Mouse (Mus musculus): Measurements from ENCODE around the gene Rfc4. TPM values are rescaled to one million over a fixed set of nuclear protein-coding genes. Genes with fewer than 3 reads are reported as not detected.
A peak's percentile ranks its signal among the peaks of the same experiment; 100 is the strongest.

Gene Rfc4
- total RNA-seq (2022): 10 to 100 TPM in 2 of 4 experiments, 1 to 10 TPM in 2; 8.4 to 12.7 (median 9.9) TPM

GRCm38 (mm10) chr16:23127673-23128375, at the start of gene Rfc4:
Gene Rfc4, minus strand, starts transcription at chr16:23127737.
- peak; percentile 85 to 89 for DNase-seq (ENCODE audit: low spot score in 2 of 2)

DNA sequence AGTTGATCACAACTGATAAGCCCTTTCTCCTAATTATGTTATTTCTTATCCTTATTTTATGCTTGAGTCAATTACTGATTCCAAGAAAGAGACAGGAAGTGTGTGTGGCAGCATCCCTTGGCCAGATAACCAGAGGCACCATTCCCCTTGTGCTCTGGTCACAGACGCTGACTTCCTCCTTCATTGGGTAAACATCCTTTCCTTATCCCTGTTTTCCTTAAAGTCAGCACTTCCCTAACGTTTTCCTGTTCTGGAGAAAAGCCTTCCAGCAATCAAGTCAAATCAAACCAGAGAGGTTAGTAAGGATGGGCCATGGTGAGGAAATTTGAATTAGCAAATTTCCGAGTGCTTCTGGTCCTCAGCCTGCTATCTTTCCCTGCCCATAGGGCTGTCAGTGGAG, 48.4 kb upstream of the Rfc4 start:
- no peak for DNase-seq (ENCODE audit: low spot score in 2 of 2)

DNA sequence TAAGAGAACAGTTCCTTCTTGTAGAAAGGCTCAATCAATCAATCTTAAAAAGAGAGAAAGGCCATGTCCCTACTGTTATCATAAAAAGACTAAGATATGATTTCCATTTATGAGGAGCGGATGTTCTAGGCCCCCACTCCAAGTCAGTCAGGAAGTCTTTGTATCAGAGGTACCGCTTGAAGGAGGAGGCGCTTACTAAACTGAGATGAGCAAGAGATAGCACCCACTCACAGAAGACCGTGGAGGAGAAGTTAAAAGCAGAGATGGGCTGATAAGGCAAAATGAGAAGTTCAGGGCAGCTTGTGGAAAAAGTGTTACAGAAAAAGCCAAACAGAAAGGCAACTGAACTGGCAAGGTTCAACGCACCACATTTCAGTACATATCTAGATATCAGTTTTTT, 47.3 kb upstream of the Rfc4 start:
- DNase-seq (ENCODE audit: low spot score in 2 of 2): no peak

DNA sequence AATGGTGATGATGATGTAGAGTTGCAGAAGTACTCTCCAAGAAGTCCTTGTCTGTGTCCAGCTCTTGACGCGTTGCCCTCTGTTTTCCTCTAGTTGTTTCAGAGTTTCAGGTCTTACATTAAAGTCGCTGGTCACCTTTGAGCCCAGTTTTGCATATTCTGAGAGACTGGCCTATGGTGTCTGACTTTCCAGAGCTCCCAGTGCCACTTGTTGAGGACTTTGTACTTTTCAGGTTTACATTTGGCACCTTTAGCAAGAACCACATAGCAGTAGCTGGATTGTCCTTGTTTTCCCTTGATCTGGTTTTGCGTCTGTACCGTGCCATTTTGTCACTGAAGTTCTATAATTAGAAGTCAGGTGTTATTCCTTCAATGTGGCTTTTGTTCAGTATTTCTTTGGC, 46.4 kb upstream of the Rfc4 start:
- DNase-seq (ENCODE audit: low spot score in 2 of 2): no peak

DNA sequence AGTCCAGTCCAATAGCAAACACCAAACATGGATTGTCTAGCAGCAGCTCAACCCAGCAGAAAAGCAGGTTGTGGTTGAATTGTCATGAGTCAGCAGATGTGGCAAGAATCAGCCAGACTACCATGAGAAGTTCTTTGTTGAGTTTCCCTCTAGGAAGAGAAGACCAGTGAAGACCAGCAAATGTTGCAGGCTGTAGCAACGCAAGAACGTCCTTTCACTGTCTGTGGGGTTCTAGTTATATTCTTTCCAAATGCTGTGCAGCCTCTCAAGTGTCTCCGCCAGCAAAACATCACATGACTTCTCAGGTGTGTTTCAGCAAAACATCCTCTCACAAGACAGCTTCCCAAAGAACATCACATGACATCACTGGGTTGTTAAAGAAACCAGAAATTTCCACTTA, 43.3 kb upstream of the Rfc4 start:
- no peak for DNase-seq (ENCODE audit: low spot score in 2 of 2)

DNA sequence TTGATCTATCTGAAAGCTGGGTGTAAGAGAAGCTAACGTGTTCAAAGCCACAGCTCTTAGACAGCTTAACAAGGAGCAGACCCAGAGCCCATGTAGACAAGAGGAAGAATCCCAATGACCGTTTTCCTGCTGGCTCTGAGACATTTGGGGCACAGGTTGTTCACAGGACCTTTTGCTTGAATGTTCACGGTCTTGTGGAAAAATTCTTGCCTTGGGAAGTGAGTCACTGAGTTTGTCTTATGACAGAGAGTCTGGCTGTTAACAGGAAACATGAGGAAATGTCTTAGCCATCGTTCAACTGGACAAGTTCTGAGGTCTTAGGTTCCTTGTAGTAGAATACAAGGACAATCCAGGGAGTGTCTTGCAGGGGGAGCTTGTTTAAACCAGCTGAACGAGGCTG, 39.5 kb upstream of the Rfc4 start:
- DNase-seq (ENCODE audit: low spot score in 2 of 2): no peak

GRCm38 (mm10) chr16:23166646-23167045, 39.1 kb upstream of the Rfc4 start:
- DNase-seq (ENCODE audit: low spot score in 2 of 2): no peak

DNA sequence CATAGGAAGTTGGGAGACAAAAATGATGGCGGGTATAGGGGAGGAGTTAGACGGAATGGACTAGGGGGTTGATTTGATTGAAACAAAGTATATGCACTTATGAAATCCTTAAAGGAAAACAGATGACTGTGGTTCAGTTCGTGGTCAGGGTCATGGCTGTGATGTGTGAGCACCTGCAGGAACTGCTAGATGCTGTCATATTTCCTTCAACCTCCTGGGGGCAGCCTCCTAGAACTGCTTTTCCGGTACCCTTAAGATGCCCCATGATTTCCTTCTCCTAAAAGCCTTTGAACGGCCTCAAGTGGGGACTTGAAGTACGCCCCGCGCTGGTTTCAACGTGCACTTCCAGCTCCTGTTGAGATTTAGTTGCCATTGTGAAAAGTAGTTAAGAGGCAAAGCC, 37.9 kb upstream of the Rfc4 start:
- DNase-seq (ENCODE audit: low spot score in 2 of 2): no peak

GRCm38 (mm10) chr16:23164443-23164842, 36.9 kb upstream of the Rfc4 start:
- no peak for DNase-seq (ENCODE audit: low spot score in 2 of 2)

GRCm38 (mm10) chr16:23162116-23162515, 34.6 kb upstream of the Rfc4 start:
- no peak for DNase-seq (ENCODE audit: low spot score in 2 of 2)

GRCm38 (mm10) chr16:23159749-23160148, 32.2 kb upstream of the Rfc4 start:
- DNase-seq (ENCODE audit: low spot score in 2 of 2): no peak

- DNase-seq (ENCODE audit: low spot score in 2 of 2): no peak
Measured at GRCm38 (mm10) chr16:23158957-23159356, 31.4 kb upstream of the Rfc4 start.

DNA sequence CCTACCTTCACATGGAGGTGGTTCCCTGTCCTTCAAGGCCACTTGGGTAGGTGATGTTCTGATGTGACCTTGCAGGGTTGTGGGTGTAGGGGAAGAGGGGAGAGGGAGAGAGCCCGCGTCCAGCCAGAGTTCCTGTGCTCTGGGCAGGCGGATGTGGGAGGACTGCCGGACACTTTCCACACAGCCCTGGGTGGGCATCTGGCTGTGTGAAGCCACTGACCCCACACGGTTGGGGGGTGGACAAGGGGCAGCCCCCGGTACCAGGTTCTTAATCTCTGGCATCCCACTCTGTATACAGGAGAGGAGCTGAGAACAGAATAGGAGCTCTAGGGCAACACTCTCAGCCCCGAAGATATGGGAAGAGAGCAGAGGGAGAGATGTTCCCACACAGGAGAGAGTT, 30.8 kb upstream of the Rfc4 start:
- DNase-seq (ENCODE audit: low spot score in 2 of 2): no peak

DNA sequence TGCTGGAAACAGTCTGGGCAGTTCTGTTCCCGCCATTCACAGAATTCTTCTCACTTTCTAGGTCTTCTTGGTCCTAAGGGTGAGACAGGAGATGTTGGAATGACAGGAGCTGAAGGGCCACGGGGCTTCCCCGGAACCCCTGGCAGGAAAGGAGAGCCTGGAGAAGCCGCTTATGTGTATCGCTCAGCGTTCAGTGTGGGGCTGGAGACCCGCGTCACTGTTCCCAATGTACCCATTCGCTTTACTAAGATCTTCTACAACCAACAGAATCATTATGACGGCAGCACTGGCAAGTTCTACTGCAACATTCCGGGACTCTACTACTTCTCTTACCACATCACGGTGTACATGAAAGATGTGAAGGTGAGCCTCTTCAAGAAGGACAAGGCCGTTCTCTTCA, 29.5 kb upstream of the Rfc4 start:
- no peak for DNase-seq (ENCODE audit: low spot score in 2 of 2)

DNA sequence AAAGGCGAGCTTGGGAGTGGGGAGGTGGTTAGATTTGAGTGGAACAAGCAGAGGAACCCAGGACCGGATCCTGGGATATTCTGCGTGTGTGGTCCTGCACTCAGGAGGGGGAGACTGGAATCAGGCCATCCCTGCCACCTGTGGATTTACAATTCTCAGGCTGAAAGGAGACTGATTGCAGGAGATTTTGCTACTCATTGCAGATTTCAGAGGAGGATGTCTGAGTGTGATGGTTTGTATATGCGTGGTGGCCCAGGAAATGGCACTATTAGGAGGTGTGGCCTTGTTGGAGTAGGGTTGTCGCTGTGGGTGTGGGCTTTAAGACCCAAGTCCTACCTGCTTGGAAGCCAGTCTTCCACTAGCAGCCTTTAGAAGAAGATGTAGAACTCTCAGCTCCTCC, 26.7 kb upstream of the Rfc4 start:
- no peak for DNase-seq (ENCODE audit: low spot score in 2 of 2)

- DNase-seq (ENCODE audit: low spot score in 2 of 2): no peak
Measured at GRCm38 (mm10) chr16:23151423-23151822, 23.9 kb upstream of the Rfc4 start.

GRCm38 (mm10) chr16:23149396-23149795, 21.9 kb upstream of the Rfc4 start:
- no peak for DNase-seq (ENCODE audit: low spot score in 2 of 2)

GRCm38 (mm10) chr16:23148936-23149335, 21.4 kb upstream of the Rfc4 start:
- no peak for DNase-seq (ENCODE audit: low spot score in 2 of 2)

DNA sequence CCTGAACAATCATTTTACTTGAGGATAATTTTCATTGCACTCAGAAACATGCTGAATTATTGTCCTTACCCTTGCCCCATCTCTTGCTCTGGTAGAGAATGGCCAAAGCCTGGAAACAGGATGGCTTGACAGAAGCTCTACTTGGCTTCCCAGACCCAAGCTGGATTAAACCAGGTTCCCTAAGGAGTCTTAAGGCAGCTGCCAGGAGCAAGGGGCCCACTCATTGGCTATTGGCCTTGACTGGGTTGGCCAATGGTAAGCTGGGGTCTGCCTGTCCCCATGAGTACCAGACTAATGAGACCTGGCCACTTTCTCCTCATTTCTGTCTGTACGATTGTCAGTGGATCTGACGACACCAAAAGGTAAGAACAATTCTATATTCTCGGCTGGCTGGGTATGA, 18.7 kb upstream of the Rfc4 start, which contains the start of gene Adipoq:
Gene Adipoq (plus strand): TSS at position 257 of the 400 bp plus-strand sequence.
- DNase-seq (ENCODE audit: low spot score in 2 of 2): no peak

DNA sequence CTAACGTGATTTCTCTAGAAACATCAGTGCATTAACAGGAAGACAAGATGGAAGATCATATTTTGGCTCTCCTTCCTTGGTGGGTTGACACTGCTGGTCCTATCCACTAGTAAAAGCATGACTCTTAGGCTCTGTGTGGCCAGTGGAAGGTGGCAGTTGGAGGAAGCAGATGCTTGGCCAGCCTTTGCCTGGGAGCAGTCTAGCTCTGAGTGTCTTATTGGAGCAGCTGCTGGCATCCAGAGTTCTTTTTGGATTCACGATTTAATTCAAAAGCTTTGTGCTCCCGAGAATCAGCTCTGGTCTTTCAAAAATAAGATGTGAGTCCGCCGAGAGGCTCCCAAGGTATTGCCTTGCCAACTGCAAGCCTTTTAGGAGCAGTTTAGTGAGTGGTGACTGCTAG, 17.7 kb upstream of the Rfc4 start:
- DNase-seq (ENCODE audit: low spot score in 2 of 2): no peak

GRCm38 (mm10) chr16:23144326-23144725, 16.8 kb upstream of the Rfc4 start:
- DNase-seq (ENCODE audit: low spot score in 2 of 2): no peak

- DNase-seq (ENCODE audit: low spot score in 2 of 2): no peak
Measured at GRCm38 (mm10) chr16:23140911-23141310, 13.4 kb upstream of the Rfc4 start.

DNA sequence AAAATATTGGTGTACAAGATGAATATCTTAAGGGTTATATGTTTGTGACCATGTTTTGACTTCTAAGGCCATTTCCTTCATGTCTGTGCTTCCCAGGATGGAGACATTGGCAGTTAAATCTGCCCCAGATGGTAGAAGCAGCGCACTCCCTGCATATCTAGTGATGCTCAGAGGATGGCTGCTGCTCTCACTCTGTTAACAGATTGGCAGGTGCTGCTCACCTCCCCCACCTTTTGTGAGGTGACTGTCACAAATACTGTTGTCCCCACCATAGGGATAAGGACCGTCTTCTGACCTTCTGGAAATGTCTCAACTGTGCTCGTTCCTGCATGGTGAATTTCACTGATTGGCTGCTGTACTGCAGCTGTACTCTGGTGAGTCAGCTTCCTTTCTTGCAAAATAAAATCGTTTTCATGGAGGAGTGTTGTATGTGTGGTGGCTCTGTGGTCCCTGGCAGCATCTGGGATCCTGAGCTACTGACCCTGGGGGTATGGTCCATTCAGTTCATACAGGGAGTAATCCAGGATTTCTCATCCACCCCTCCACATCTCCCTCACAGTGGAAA, 9.0 kb upstream of the Rfc4 start:
- no peak for DNase-seq (ENCODE audit: low spot score in 2 of 2)

All from gastrocnemius, adult 8-10 months (tissue).